Mouse (Mus musculus): ENCODE results near the gene Olfr644.

DNA sequence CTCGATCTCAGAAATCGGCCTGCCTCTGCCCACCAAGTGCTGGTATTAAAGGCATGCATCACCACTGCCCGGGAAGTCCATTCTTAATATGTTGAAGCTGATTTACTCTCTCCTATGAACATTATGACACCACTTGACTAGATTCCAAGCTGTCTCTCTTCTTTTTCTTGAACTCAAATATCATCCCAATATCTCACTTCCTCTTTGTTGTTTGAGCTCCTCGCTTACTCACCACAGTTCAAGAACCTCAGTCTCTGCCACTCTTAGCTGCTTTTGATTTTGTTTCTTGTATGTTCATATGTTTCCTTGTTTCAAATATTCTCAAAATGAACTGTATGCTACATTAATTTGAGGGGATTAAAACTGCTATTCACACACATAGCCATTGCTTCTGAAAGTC, 20.9 kb downstream of the Olfr644 start:
- TF ChIP-seq CTCF (IDR thresholded peaks at IDR 0.05; ENCODE audit: low read depth) (no peak), EP300 (IDR thresholded peaks at IDR 0.05; ENCODE audit: low read depth) (no peak)

Measured in liver, postnatal 0 days (tissue).